Mouse (Mus musculus): Measurements from ENCODE around the gene Gm10031. TPM values are rescaled to one million over a fixed set of nuclear protein-coding genes. Genes with fewer than 3 reads are reported as not detected.

Gene Gm10031
- polyA plus RNA-seq, 1 experiment: 2.5 TPM

GRCm38 (mm10) chr1:156558950-156559640 is 35.3 kb downstream of the Gm10031 start:
- under 1% methylated on average over 64 of the region's 66 CpGs for WGBS
- TF ChIP-seq CTCF (IDR thresholded peaks at IDR 0.05; ENCODE audit: control insufficient read depth, insufficient read depth, low read length) (no peak), POLR2A (IDR thresholded peaks at IDR 0.05; ENCODE audit: borderline replicate concordance, control insufficient read depth, low read depth, low read length) (no peak)
- H3K27ac ChIP-seq (ENCODE audit: control insufficient read depth, insufficient read depth, low read depth, low read length, poor library complexity): peak overlapping the region; percentile 85
- no peaks in the 10 kb centered on the region; the same call in 1 of the 2 replicates for H3K4me1 ChIP-seq (ENCODE audit: control insufficient read depth, insufficient read depth, low read length)
- peak overlapping the region; percentile 91 for H3K4me3 ChIP-seq (replicated peaks; ENCODE audit: control insufficient read depth, low read depth, low read length)

- no peaks in the 10 kb centered on the region; the same call in 1 of the 2 replicates for H3K4me1 ChIP-seq (ENCODE audit: control insufficient read depth, insufficient read depth, low read length)
- H3K4me3 ChIP-seq (replicated peaks; ENCODE audit: control insufficient read depth, low read depth, low read length): peak overlapping the region; percentile 91
- H3K27ac ChIP-seq (ENCODE audit: control insufficient read depth, insufficient read depth, low read depth, low read length, poor library complexity): no peak overlapping the region
- no peak for TF ChIP-seq POLR2A (IDR thresholded peaks at IDR 0.05; ENCODE audit: borderline replicate concordance, control insufficient read depth, low read depth, low read length)
- TF ChIP-seq CTCF (IDR thresholded peaks at IDR 0.05; ENCODE audit: control insufficient read depth, insufficient read depth, low read length): no peak
- WGBS: 17% methylated on average over 8 of the region's 8 CpGs
Observed at GRCm38 (mm10) chr1:156559641-156560020, 35.8 kb downstream of the Gm10031 start.

GRCm38 (mm10) chr1:156560500-156560899 is 36.7 kb downstream of the Gm10031 start:
- H3K4me3 ChIP-seq (replicated peaks; ENCODE audit: control insufficient read depth, low read depth, low read length): no peak overlapping the region
- no peaks in the 10 kb centered on the region; the same call in 1 of the 2 replicates for H3K4me1 ChIP-seq (ENCODE audit: control insufficient read depth, insufficient read depth, low read length)
- H3K27ac ChIP-seq (ENCODE audit: control insufficient read depth, insufficient read depth, low read depth, low read length, poor library complexity): no peak overlapping the region
- TF ChIP-seq CTCF (IDR thresholded peaks at IDR 0.05; ENCODE audit: control insufficient read depth, insufficient read depth, low read length) (no peak), POLR2A (IDR thresholded peaks at IDR 0.05; ENCODE audit: borderline replicate concordance, control insufficient read depth, low read depth, low read length) (no peak)
- WGBS: 74% methylated on average over 9 of the region's 9 CpGs

- Histone ChIP-seq H3K4me3 (replicated peaks; ENCODE audit: control insufficient read depth, low read depth, low read length) (no peak overlapping the region), H3K4me1 (ENCODE audit: control insufficient read depth, insufficient read depth, low read length) (no peaks in the 10 kb centered on the region; the same call in none of the 2 replicates), H3K27ac (ENCODE audit: control insufficient read depth, insufficient read depth, low read depth, low read length, poor library complexity) (no peak overlapping the region)
- TF ChIP-seq POLR2A (IDR thresholded peaks at IDR 0.05; ENCODE audit: borderline replicate concordance, control insufficient read depth, low read depth, low read length) (no peak), CTCF (IDR thresholded peaks at IDR 0.05; ENCODE audit: control insufficient read depth, insufficient read depth, low read length) (no peak)
- WGBS: 84% methylated on average over 2 of the region's 2 CpGs
Observed at GRCm38 (mm10) chr1:156565328-156565727, 41.5 kb downstream of the Gm10031 start.

- 82% methylated on average over 3 of the region's 3 CpGs for WGBS
- H3K4me1 ChIP-seq (ENCODE audit: control insufficient read depth, insufficient read depth, low read length): no peaks in the 10 kb centered on the region; the same call in none of the 2 replicates
- no peak overlapping the region for H3K4me3 ChIP-seq (replicated peaks; ENCODE audit: control insufficient read depth, low read depth, low read length)
- no peak overlapping the region for H3K27ac ChIP-seq (ENCODE audit: control insufficient read depth, insufficient read depth, low read depth, low read length, poor library complexity)
- no peak for TF ChIP-seq POLR2A (IDR thresholded peaks at IDR 0.05; ENCODE audit: borderline replicate concordance, control insufficient read depth, low read depth, low read length)
- peak; percentile 56 for TF ChIP-seq CTCF (IDR thresholded peaks at IDR 0.05; ENCODE audit: control insufficient read depth, insufficient read depth, low read length)
Observed at GRCm38 (mm10) chr1:156566132-156566531, 42.3 kb downstream of the Gm10031 start.

GRCm38 (mm10) chr1:156569615-156570014 is 45.8 kb downstream of the Gm10031 start:
- Histone ChIP-seq H3K4me1 (ENCODE audit: control insufficient read depth, insufficient read depth, low read length) (no peaks in the 10 kb centered on the region; the same call in none of the 2 replicates), H3K27ac (ENCODE audit: control insufficient read depth, insufficient read depth, low read depth, low read length, poor library complexity) (no peak overlapping the region), H3K4me3 (replicated peaks; ENCODE audit: control insufficient read depth, low read depth, low read length) (no peak overlapping the region)
- TF ChIP-seq CTCF (IDR thresholded peaks at IDR 0.05; ENCODE audit: control insufficient read depth, insufficient read depth, low read length): no peak
- no peak for TF ChIP-seq POLR2A (IDR thresholded peaks at IDR 0.05; ENCODE audit: borderline replicate concordance, control insufficient read depth, low read depth, low read length)
- 64% methylated on average over 4 of the region's 4 CpGs for WGBS

- no peak overlapping the region for H3K27ac ChIP-seq (ENCODE audit: control insufficient read depth, insufficient read depth, low read depth, low read length, poor library complexity)
- H3K4me3 ChIP-seq (replicated peaks; ENCODE audit: control insufficient read depth, low read depth, low read length): no peak overlapping the region
- TF ChIP-seq POLR2A (IDR thresholded peaks at IDR 0.05; ENCODE audit: borderline replicate concordance, control insufficient read depth, low read depth, low read length) (no peak), CTCF (IDR thresholded peaks at IDR 0.05; ENCODE audit: control insufficient read depth, insufficient read depth, low read length) (no peak)
- H3K4me1 ChIP-seq (ENCODE audit: control insufficient read depth, insufficient read depth, low read length): no peaks in the 10 kb centered on the region; the same call in none of the 2 replicates
- 85% methylated on average over 4 of the region's 4 CpGs for WGBS
Observed at GRCm38 (mm10) chr1:156572952-156573351, 49.1 kb downstream of the Gm10031 start.

Other genes starting within 250 kb of the Gm10031 start
- gene Tdrd5, start 220.3 kb upstream of the Gm10031 start, polyA plus RNA-seq (2011; ENCODE audit: insufficient read depth, insufficient read length, low replicate concordance, missing spikeins): not detected in 2 replicates
- gene Nphs2, start 213.3 kb upstream of the Gm10031 start, polyA plus RNA-seq (2011; ENCODE audit: insufficient read depth, insufficient read length, low replicate concordance, missing spikeins): not detected in 2 replicates
- 1,276 and 2,147 TPM in 2 replicates for gene Gm2000, start 158.0 kb upstream of the Gm10031 start, polyA plus RNA-seq (2011; ENCODE audit: insufficient read depth, insufficient read length, low replicate concordance, missing spikeins)
- 0.56 and 1.6 TPM in 2 replicates for gene Axdnd1, start 102.9 kb upstream of the Gm10031 start, polyA plus RNA-seq (2011; ENCODE audit: insufficient read depth, insufficient read length, low replicate concordance, missing spikeins)
- 4.2 and 14.6 TPM in 2 replicates for gene Soat1, start 49.7 kb upstream of the Gm10031 start, polyA plus RNA-seq (2011; ENCODE audit: insufficient read depth, insufficient read length, low replicate concordance, missing spikeins)
- 2.5 and 8.7 TPM in 2 replicates for gene Abl2, start 34.8 kb downstream of the Gm10031 start, polyA plus RNA-seq (2011; ENCODE audit: insufficient read depth, insufficient read length, low replicate concordance, missing spikeins)
- 9.1 and 19.2 TPM in 2 replicates for gene Tor3a, start 150.3 kb downstream of the Gm10031 start, polyA plus RNA-seq (2011; ENCODE audit: insufficient read depth, insufficient read length, low replicate concordance, missing spikeins)
- 8.6 and 9.4 TPM in 2 replicates for gene Fam20b, start 195.1 kb downstream of the Gm10031 start, polyA plus RNA-seq (2011; ENCODE audit: insufficient read depth, insufficient read length, low replicate concordance, missing spikeins)

Measured in bone marrow, adult 2 months (tissue).